Mouse (Mus musculus) gastrocnemius, postnatal 10 days (tissue): Measurements from ENCODE around the gene Pla2g10. TPM values are rescaled to one million over a fixed set of nuclear protein-coding genes. Genes with fewer than 3 reads are reported as not detected.
"Not testable (repeated sequence)": the region's sequence is repeated elsewhere in the genome, so short reads cannot be mapped to it uniquely, and the experiment has no call there.

Experiments
- DNase-seq: peaks from one replicate; pipeline ENCODE4 v3.0.0; 2021; ENCODE audit warnings: mixed read lengths
- total RNA-seq, 2 experiments: library from RNA; stranded (reverse); gene quantifications; 2 replicates each; pipeline ENCODE4 v1.2.3; 2021

Pla2g10 gene
- total RNA-seq, 2 experiments from 2014 or later, result not detected

DNA sequence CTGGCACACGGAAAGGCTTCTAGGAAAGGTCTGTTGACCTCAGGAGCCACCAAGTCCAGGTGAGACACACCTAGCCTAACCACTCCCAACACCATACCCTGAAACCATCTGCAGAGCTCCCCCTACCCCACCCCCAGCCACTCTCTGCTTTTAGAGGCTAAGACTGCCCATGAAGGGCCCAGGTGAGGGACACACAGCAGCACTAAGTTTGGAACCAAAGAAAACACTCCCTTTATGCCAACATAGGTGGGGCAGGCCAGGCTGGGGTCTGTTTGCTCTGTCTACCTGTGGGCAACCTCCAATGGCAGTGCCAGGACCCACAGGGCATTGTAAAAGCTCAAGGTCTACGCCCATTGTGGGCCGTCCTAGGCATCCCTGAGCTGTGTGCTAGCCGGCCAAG lies 1.4 kb downstream of the Pla2g10 start:
- DNase-seq, result no peak

DNA sequence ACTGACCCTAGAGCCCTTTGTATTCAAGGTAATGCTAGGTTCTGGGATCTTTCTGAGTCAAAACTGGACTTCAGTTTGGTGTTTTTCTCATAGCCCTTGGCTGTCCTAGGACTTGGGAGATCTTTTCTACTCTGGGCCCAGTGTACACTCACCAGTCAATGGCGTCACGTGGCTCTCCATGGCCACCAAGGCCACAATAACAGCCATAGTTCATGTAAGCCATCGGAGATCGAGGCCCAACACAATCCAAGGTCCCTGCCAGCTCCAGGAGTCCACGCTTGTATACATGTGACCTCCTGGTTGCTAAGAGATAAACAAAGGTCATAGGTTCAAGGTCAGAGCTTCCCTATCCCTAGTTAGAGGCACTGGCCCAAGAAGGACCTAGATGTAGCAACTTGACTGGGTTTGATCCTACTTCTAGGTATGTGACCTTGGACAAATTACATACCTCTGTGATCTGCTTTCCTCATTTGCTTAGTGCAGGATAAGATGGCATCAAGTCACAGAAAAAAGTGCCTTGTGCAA lies 2.9 kb downstream of the Pla2g10 start:
- DNase-seq, result no peak

- DNase-seq, result no peak
Observed at GRCm38 (mm10) chr16:13722937-13723336, 7.8 kb downstream of the Pla2g10 start.

GRCm38 (mm10) chr16:13716821-13717553 lies 13.8 kb downstream of the Pla2g10 start:
- DNase-seq, result no peak

DNA sequence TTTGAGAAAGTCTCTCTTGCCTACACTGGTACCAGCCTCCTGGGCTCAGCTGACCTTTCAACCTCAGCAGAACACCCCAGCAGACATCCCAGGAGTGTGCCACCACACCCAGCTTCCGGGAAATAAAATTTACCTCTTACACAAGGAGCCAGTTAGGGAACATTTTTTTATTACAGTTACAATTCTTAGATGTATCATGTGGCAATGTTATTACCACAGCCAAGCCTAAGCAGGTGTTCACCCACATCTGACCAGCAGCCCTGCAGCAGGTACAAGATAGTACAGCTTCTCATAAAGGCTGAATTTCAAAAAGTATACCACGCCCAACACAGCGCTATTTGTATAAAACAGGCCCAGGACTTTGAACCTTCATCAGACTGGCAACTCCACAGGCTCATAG lies 15.9 kb downstream of the Pla2g10 start:
- DNase-seq, result no peak

DNA sequence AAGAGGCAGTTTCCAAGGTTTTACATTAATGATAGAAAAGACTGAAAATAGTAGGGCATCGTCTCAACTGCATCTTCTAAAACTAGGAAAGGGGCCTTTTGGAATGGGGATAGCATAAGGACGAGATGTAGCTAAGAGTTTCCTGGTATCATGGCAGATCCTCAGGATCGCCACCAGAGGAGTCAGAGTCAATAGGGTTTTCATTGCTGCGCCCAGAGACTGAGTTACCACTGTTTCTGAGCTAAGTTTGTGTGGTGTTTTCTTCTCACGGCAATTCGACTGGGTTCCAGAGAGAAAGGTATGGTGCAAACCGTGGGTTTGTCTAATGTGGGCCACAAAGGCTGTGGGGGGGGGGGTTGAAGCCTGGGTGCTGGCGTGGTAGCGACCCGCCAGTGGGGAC lies 26.1 kb downstream of the Pla2g10 start:
- no peak for DNase-seq

GRCm38 (mm10) chr16:13702184-13702583 lies 28.6 kb downstream of the Pla2g10 start:
- DNase-seq, result peak; percentile 23

DNA sequence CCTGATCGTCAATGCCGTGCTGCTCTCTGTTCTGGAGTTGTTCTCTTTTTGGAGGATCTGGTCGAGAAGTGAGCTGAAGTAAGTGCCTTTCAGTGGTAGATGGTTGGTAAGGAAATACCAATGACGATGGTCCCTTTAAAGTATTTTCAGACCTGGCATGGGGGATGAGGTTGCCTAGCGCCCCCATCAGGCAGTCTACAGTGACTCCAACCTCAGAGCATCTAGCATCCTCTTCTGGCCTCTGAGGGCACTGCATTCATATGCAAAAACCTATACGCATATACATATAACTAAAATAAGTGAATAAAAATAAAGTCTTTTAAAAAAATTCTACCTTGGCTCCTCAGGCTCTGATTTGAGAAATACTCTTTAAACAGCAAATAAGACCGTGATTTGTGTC lies 31.8 kb downstream of the Pla2g10 start:
- no peak for DNase-seq

GRCm38 (mm10) chr16:13678601-13679319 lies 52.0 kb downstream of the Pla2g10 start:
- no peak for DNase-seq

GRCm38 (mm10) chr16:13674511-13674910 lies 56.3 kb downstream of the Pla2g10 start:
- no peak for DNase-seq

- DNase-seq, result no peak
Observed at GRCm38 (mm10) chr16:13673114-13673513, 57.7 kb downstream of the Pla2g10 start.

DNA sequence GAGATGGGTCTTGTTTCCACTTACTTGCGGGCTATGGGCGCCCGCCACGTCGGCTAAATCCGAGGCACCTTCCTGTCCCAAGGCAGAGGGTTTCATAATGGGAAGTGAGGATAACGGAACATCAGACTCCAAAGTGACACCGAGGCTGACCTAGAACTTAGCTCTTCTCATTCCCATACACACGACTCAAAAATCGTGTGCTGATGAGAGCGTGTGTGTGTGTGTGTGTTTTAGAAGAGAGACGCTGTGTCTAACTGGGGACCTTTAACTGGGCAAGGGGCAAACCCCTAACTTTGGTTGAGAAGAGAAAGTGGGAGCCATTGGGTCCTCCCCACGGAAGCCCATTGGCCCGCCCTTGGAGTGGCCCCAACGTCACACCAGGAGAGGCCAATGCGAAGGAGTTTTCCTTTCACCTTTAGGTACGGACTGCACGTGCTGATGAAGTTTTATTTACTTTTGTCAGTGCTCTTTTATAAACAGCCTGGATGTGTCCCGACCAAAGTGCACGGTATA lies 58.3 kb downstream of the Pla2g10 start:
- peak; percentile 66 for DNase-seq

GRCm38 (mm10) chr16:13671685-13672385 lies 58.9 kb downstream of the Pla2g10 start, which contains the start of the genes Bfar and 3110001I22Rik:
Bfar (plus strand) TSS chr16:13671858.
3110001I22Rik (plus strand) TSS chr16:13671929.
- DNase-seq, result peak; percentile 87

GRCm38 (mm10) chr16:13670896-13671295 lies 59.9 kb downstream of the Pla2g10 start:
- not testable (repeated sequence) for DNase-seq

DNA sequence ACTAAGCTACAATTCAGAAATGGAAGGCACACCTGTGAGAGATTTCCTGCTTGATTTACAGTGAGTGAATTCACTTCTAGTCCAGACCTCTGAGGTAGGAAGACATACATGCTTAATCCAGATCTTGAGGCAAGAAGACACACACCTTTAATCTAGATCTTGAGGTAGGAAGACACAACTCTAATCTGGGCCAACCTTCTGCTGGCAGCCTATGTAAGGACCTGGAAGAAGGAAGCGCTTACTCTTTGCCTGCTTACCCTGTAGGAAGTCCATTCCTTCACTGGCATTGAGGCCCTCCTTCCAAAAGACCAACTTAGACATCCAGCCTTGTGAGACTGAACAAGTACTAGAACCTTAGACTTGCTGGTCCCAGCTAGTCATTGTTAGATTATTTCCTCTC lies 61.5 kb downstream of the Pla2g10 start:
- DNase-seq, result no peak

DNA sequence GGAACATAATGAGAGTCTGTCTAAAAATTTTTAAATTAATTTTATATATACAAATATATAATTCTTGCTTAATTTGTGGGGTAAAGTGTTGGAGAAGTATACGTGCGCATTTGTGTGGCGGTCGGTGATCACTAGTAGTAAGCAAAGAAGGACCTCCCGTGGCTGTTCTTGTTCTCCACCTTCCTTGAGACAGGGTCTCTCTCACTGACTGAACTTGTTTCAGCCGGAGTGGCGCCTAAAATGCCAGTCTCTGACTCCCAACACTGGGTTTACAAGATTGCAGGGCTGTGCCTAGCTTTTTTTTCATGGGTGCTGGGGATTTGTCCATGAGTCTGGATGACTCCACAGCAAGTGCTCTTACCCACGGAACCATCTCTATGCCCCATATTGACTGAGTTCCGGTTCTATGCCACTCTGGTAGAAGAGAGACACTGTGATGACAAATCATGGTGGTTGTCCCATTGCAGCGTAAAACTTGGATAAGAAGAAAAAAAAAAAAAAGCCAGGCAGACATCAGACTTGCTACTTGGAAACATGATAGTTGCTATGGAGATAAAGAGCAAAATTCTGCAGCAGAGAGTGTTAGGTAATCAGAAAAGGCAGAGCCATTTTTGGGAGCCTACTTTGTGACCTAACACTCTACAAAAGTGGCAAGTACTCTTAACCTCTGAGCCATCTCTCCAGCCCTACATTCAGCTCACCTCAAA lies 62.2 kb downstream of the Pla2g10 start:
- DNase-seq, result no peak

DNA sequence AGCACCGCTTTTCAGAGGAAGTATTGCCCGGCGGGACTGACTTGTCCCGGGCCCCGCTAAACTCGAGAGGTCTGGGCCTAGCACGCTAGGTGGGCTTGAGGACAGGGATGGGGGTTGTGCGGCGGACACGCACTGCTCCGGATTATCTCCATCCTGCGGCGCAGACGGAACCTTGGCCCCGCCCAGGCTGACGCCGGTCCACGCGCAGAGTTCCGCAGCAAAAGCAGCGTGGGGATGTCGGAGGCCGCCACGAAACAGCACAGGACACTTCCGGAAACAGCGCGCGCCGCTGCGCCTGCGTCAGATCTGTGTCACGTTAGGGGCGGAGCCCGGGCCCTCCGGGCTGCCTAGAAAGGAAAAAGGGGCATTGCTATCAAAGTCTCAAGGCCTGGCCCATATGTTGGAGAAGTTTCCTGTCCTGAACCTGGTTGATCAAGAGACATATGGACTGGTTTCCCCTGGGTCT lies 62.9 kb downstream of the Pla2g10 start, which contains the start of gene Parn:
TSS of gene Parn (minus strand) at position 293 of the 466 bp plus-strand sequence.
- DNase-seq, result peak; percentile 91
